Mouse (Mus musculus): ENCODE results near the gene Hax1. TPM values are rescaled to one million over a fixed set of nuclear protein-coding genes. Genes with fewer than 3 reads are reported as not detected.

Gene Hax1
- polyA plus RNA-seq, 1 experiment from 2014 or later: 122 TPM

- no peak for ATAC-seq (ENCODE audit: insufficient number of reproducible peaks, insufficient read depth, low FRiP score, low read depth)
- WGBS: 88% methylated on average over 5 of the region's 5 CpGs
- Histone ChIP-seq H3K27ac (ENCODE audit: low read length) (no peak overlapping the region), H3K4me2 (replicated peaks; ENCODE audit: low read depth, low read length) (no peak overlapping the region), H3K36me3 (ENCODE audit: control insufficient read depth, insufficient read depth, low read length) (no peaks in the 10 kb centered on the region), H3K9me3 (ENCODE audit: control insufficient read depth, low read depth, low read length) (no peaks in the 10 kb centered on the region), H3K9ac (replicated peaks; ENCODE audit: low read depth, low read length) (no peak overlapping the region), H3K27me3 (ENCODE audit: control insufficient read depth, insufficient read depth, low read length) (no peaks in the 10 kb centered on the region), H3K4me1 (ENCODE audit: control insufficient read depth, insufficient read depth, low read length) (peaks cover 21% of the 10 kb centered on the region), H3K4me3 (ENCODE audit: low read depth, low read length) (no peak overlapping the region)
These were observed 32.6 kb downstream of the Hax1 start for GRCm38 (mm10) chr3:89965972-89966371.

DNA sequence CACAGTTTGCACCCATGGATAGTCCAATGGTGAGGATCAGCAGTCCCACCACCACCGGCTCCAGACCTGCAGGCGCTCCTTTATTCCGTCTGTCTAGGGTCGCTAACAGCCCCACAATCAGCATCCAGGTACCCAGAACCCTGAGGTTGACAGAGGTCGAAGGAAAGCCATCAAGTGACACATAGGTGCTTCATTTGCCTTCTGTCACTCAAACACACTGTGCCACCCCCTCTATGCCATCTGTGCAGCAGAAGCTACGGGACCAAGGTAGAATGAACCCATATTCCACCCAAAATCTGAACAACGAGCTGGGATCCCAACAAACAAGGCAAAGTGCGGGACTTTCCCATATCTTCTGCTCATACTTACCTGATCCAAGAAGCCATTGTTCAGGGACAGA lies 33.0 kb downstream of the Hax1 start:
- Histone ChIP-seq H3K9me3 (ENCODE audit: control insufficient read depth, low read depth, low read length) (no peaks in the 10 kb centered on the region), H3K27ac (ENCODE audit: low read length) (no peak overlapping the region), H3K36me3 (ENCODE audit: control insufficient read depth, insufficient read depth, low read length) (no peaks in the 10 kb centered on the region), H3K4me1 (ENCODE audit: control insufficient read depth, insufficient read depth, low read length) (peaks cover 23% of the 10 kb centered on the region), H3K4me3 (ENCODE audit: low read depth, low read length) (no peak overlapping the region), H3K9ac (replicated peaks; ENCODE audit: low read depth, low read length) (no peak overlapping the region), H3K4me2 (replicated peaks; ENCODE audit: low read depth, low read length) (no peak overlapping the region), H3K27me3 (ENCODE audit: control insufficient read depth, insufficient read depth, low read length) (no peaks in the 10 kb centered on the region)
- ATAC-seq (ENCODE audit: insufficient number of reproducible peaks, insufficient read depth, low FRiP score, low read depth): no peak
- WGBS: 92% methylated on average over 8 of the region's 8 CpGs

DNA sequence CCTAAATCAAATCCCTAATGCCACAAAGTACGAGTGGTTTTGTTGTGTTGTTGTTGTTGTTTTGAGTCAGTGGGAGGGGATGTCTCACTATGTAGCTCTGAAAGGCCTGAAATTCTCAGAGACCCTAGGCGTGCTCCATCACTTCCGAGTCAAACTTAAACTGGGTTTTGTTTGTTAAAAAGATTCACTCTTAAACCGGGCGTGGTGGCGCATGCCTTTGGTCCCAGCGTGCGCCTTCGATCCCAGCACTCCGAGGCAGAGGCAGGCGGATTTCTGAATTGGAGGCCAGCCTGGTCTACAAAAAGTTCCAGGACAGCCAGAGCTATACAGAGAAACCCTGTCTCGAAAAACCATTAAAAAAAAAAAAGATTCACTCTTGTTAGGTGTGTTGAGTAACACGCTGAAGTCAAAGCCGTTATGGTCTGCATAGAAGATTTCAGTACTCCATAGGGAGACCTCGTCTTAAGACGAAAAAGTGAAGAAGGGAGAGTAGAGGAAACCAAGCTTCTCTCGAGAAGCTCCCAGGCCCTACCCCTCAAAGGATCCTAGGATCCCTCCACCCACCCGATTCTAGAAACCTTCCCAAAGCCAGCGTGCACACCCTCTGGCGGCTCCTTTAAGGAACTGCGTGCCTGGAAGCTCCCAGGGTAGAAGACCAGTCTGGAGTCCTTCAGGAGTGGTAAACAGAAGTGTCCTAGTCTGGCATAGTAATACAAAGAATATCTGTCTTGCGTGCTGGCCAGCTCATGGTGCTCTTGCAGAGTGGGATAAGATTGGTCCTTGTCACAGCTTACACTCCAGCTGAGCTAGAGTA lies 34.4 kb downstream of the Hax1 start:
- peak overlapping the region; percentile 89 for H3K9ac ChIP-seq (replicated peaks; ENCODE audit: low read depth, low read length)
- no peaks in the 10 kb centered on the region; the same call in 1 of the 2 replicates for H3K36me3 ChIP-seq (ENCODE audit: control insufficient read depth, insufficient read depth, low read length)
- peak overlapping the region; percentile 91 for H3K4me2 ChIP-seq (replicated peaks; ENCODE audit: low read depth, low read length)
- 0 out of 2 replicates have a peak, but pooled peaks have one; percentile 5 for ATAC-seq (ENCODE audit: insufficient number of reproducible peaks, insufficient read depth, low FRiP score, low read depth)
- peak overlapping the region; percentile 86 for H3K4me3 ChIP-seq (ENCODE audit: low read depth, low read length)
- 26% methylated on average over 22 of the region's 22 CpGs for WGBS
- H3K27ac ChIP-seq (ENCODE audit: low read length): peak overlapping the region; percentile 94; the same call in 1 of the 2 replicates
- H3K27me3 ChIP-seq (ENCODE audit: control insufficient read depth, insufficient read depth, low read length): no peaks in the 10 kb centered on the region
- H3K9me3 ChIP-seq (ENCODE audit: control insufficient read depth, low read depth, low read length): no peaks in the 10 kb centered on the region
- peaks cover 33% of the 10 kb centered on the region for H3K4me1 ChIP-seq (ENCODE audit: control insufficient read depth, insufficient read depth, low read length)

- H3K9ac ChIP-seq (replicated peaks; ENCODE audit: low read depth, low read length): peak within 1 kb of the TSS; percentile 89
- peak; percentile 51; the same call in 1 of the 2 replicates for ATAC-seq (ENCODE audit: insufficient number of reproducible peaks, insufficient read depth, low FRiP score, low read depth)
- H3K4me2 ChIP-seq (replicated peaks; ENCODE audit: low read depth, low read length): peak within 1 kb of the TSS; percentile 91
- no peaks in the 10 kb centered on the region for H3K9me3 ChIP-seq (ENCODE audit: control insufficient read depth, low read depth, low read length)
- peak within 1 kb of the TSS; percentile 86 for H3K4me3 ChIP-seq (ENCODE audit: low read depth, low read length)
- no peaks in the 10 kb centered on the region for H3K27me3 ChIP-seq (ENCODE audit: control insufficient read depth, insufficient read depth, low read length)
- H3K27ac ChIP-seq (ENCODE audit: low read length): peak within 1 kb of the TSS; percentile 94
- WGBS: 1% methylated on average over 31 of the region's 35 CpGs
- peaks cover 33% of the 10 kb centered on the region for H3K4me1 ChIP-seq (ENCODE audit: control insufficient read depth, insufficient read depth, low read length)
- H3K36me3 ChIP-seq (ENCODE audit: control insufficient read depth, insufficient read depth, low read length): peaks cover 3% of the 10 kb centered on the region; the same call in 1 of the 2 replicates
These were observed 35.3 kb downstream of the Hax1 start, which contains the start of gene Atp8b2 for GRCm38 (mm10) chr3:89963221-89963763. Gene Atp8b2, minus strand, starts transcription at chr3:89963508.

GRCm38 (mm10) chr3:89962751-89963220 lies 35.8 kb downstream of the Hax1 start:
- ATAC-seq (ENCODE audit: insufficient number of reproducible peaks, insufficient read depth, low FRiP score, low read depth): peak; percentile 2; the same call in 1 of the 2 replicates
- 1% methylated on average over 30 of the region's 30 CpGs for WGBS
- H3K27ac ChIP-seq (ENCODE audit: low read length): peak overlapping the region; percentile 94

GRCm38 (mm10) chr3:89962059-89962750 lies 36.4 kb downstream of the Hax1 start:
- no peaks in the 10 kb centered on the region for H3K9me3 ChIP-seq (ENCODE audit: control insufficient read depth, low read depth, low read length)
- WGBS: 3% methylated on average over 14 of the region's 14 CpGs
- no peak for ATAC-seq (ENCODE audit: insufficient number of reproducible peaks, insufficient read depth, low FRiP score, low read depth)
- H3K4me1 ChIP-seq (ENCODE audit: control insufficient read depth, insufficient read depth, low read length): peaks cover 33% of the 10 kb centered on the region
- H3K36me3 ChIP-seq (ENCODE audit: control insufficient read depth, insufficient read depth, low read length): peaks cover 10% of the 10 kb centered on the region; the same call in 1 of the 2 replicates
- H3K4me3 ChIP-seq (ENCODE audit: low read depth, low read length): peak overlapping the region; percentile 86
- peak overlapping the region; percentile 89 for H3K9ac ChIP-seq (replicated peaks; ENCODE audit: low read depth, low read length)
- peak overlapping the region; percentile 91 for H3K4me2 ChIP-seq (replicated peaks; ENCODE audit: low read depth, low read length)
- H3K27ac ChIP-seq (ENCODE audit: low read length): peak overlapping the region; percentile 94
- no peaks in the 10 kb centered on the region for H3K27me3 ChIP-seq (ENCODE audit: control insufficient read depth, insufficient read depth, low read length)

More at GRCm38 (mm10) chr3:89962751-89963220, 35.8 kb downstream of the Hax1 start:
- Histone ChIP-seq H3K36me3 (ENCODE audit: control insufficient read depth, insufficient read depth, low read length) (peaks cover 6% of the 10 kb centered on the region; the same call in 1 of the 2 replicates), H3K4me1 (ENCODE audit: control insufficient read depth, insufficient read depth, low read length) (peaks cover 33% of the 10 kb centered on the region), H3K9ac (replicated peaks; ENCODE audit: low read depth, low read length) (peak overlapping the region; percentile 89), H3K27me3 (ENCODE audit: control insufficient read depth, insufficient read depth, low read length) (no peaks in the 10 kb centered on the region), H3K4me2 (replicated peaks; ENCODE audit: low read depth, low read length) (peak overlapping the region; percentile 91), H3K9me3 (ENCODE audit: control insufficient read depth, low read depth, low read length) (no peaks in the 10 kb centered on the region), H3K4me3 (ENCODE audit: low read depth, low read length) (peak overlapping the region; percentile 86)

- WGBS: 42% methylated on average over 4 of the region's 4 CpGs
- Histone ChIP-seq H3K9me3 (ENCODE audit: control insufficient read depth, low read depth, low read length) (no peaks in the 10 kb centered on the region), H3K4me3 (ENCODE audit: low read depth, low read length) (peak overlapping the region; percentile 86), H3K9ac (replicated peaks; ENCODE audit: low read depth, low read length) (no peak overlapping the region), H3K4me2 (replicated peaks; ENCODE audit: low read depth, low read length) (peak overlapping the region; percentile 91), H3K36me3 (ENCODE audit: control insufficient read depth, insufficient read depth, low read length) (peaks cover 17% of the 10 kb centered on the region), H3K4me1 (ENCODE audit: control insufficient read depth, insufficient read depth, low read length) (peaks cover 33% of the 10 kb centered on the region), H3K27me3 (ENCODE audit: control insufficient read depth, insufficient read depth, low read length) (no peaks in the 10 kb centered on the region), H3K27ac (ENCODE audit: low read length) (no peak overlapping the region; the same call in 1 of the 2 replicates)
- ATAC-seq (ENCODE audit: insufficient number of reproducible peaks, insufficient read depth, low FRiP score, low read depth): no peak
These were observed 37.1 kb downstream of the Hax1 start for GRCm38 (mm10) chr3:89961436-89961835.

GRCm38 (mm10) chr3:89960469-89960868 lies 38.1 kb downstream of the Hax1 start:
- Histone ChIP-seq H3K36me3 (ENCODE audit: control insufficient read depth, insufficient read depth, low read length) (peaks cover 27% of the 10 kb centered on the region), H3K27ac (ENCODE audit: low read length) (peak overlapping the region; percentile 27; the same call in 1 of the 2 replicates), H3K27me3 (ENCODE audit: control insufficient read depth, insufficient read depth, low read length) (no peaks in the 10 kb centered on the region), H3K4me2 (replicated peaks; ENCODE audit: low read depth, low read length) (peak overlapping the region; percentile 91), H3K9ac (replicated peaks; ENCODE audit: low read depth, low read length) (peak overlapping the region; percentile 48), H3K4me1 (ENCODE audit: control insufficient read depth, insufficient read depth, low read length) (peaks cover 33% of the 10 kb centered on the region), H3K9me3 (ENCODE audit: control insufficient read depth, low read depth, low read length) (no peaks in the 10 kb centered on the region), H3K4me3 (ENCODE audit: low read depth, low read length) (peak overlapping the region; percentile 86)
- ATAC-seq (ENCODE audit: insufficient number of reproducible peaks, insufficient read depth, low FRiP score, low read depth): peak; percentile 90
- WGBS: under 1% methylated on average over 30 of the region's 30 CpGs
